Mouse (Mus musculus) E14TG2a.4 (cell line): ENCODE data around the gene Slc17a7.

ENCODE experiments used
- CTCF ChIP-seq: conservative IDR thresholded peaks from 2 replicates; pipeline ENCODE4 v1.5.1; 2014; ENCODE audit warnings: low read length
- NANOG ChIP-seq: IDR thresholded peaks from 2 replicates; pipeline ENCODE4 v1.6.1; 2014; ENCODE audit warnings: borderline replicate concordance, low read length, mixed read lengths
- POU5F1 ChIP-seq: IDR thresholded peaks from 2 replicates; pipeline ENCODE4 v1.6.1; 2014; ENCODE audit warnings: low read length, borderline replicate concordance

DNA sequence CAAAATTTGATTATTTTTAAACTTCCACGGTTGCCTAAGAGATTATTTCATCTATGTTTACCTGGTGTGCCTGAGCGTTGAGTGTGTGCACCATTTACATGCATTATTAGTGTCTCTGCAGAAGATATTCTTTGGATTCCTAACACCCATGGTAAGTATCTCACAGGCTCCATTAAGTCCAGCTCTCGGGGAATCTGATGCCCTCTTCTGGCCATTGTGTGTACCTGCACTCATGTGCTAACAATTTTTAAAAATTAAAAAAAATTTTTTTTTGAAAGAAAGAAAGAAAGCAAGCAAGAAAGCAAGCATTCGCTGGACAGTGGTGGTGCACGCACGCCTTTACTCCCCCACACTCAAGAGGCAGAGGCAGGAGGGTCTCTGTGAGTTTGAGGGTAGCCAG, 44.5 kb downstream of the Slc17a7 start:
- TF ChIP-seq CTCF = peak; percentile 51
- TF ChIP-seq POU5F1 = no peak
- no peak for TF ChIP-seq NANOG
